Mouse (Mus musculus) liver, postnatal 0 days (tissue): Measurements from ENCODE around the gene Igfbp2. TPM values are rescaled to one million over a fixed set of nuclear protein-coding genes. Genes with fewer than 3 reads are reported as not detected.

Experiments
- ATAC-seq: fragments of 200-750 bp; cut with Nextera tagmentation; 2 replicates; pipeline ENCODE4 v1.8.0; 2017; ENCODE audit warnings: mild to moderate bottlenecking, moderate library complexity
- DNase-seq: peaks from one replicate; pipeline ENCODE4 v3.0.0-alpha.2; 2016
- H3K27ac ChIP-seq: fragments of 300-500 bp; sonication (generic); 2 replicates; pipeline ENCODE4 v1.5.1; 2014; ENCODE audit warnings: antibody characterized with exemption, moderate library complexity, mild to moderate bottlenecking, low read depth
- H3K27me3 ChIP-seq: fragments of 300-500 bp; sonication (generic); 2 replicates; pipeline ENCODE4 v1.6.1; 2014; ENCODE audit warnings: low read length, control low read depth, mixed read lengths; ENCODE audit not compliant: insufficient read depth
- H3K36me3 ChIP-seq: fragments of 300-500 bp; sonication (generic); replicated peaks from 2 replicates; pipeline ENCODE4 v1.6.1; 2014; ENCODE audit warnings: mild to moderate bottlenecking, control low read depth, low read length, moderate library complexity, mixed read lengths; ENCODE audit not compliant: insufficient read depth
- H3K4me1 ChIP-seq: fragments of 300-500 bp; sonication (generic); 2 replicates; pipeline ENCODE4 v1.6.1; 2014; ENCODE audit warnings: antibody characterized with exemption, mild to moderate bottlenecking, control low read depth; ENCODE audit not compliant: insufficient read depth
- H3K4me2 ChIP-seq: fragments of 300-500 bp; sonication (generic); 2 replicates; pipeline ENCODE4 v1.6.1; 2014; ENCODE audit warnings: low read depth, mild to moderate bottlenecking, low read length, moderate library complexity, mixed read lengths
- H3K4me3 ChIP-seq: fragments of 300-500 bp; sonication (generic); 2 replicates; pipeline ENCODE4 v1.5.1; 2014; ENCODE audit warnings: low read depth, low read length
- H3K9ac ChIP-seq: fragments of 300-500 bp; sonication (generic); replicated peaks from 2 replicates; pipeline ENCODE4 v1.6.1; 2014; ENCODE audit warnings: mild to moderate bottlenecking, moderate library complexity
- H3K9me3 ChIP-seq: fragments of 300-500 bp; sonication (generic); 2 replicates; pipeline ENCODE4 v1.6.1; 2016; ENCODE audit warnings: mild to moderate bottlenecking, control low read depth, low read length, mixed read lengths
- CTCF ChIP-seq: sonication (generic); IDR thresholded peaks from 2 replicates; pipeline ENCODE4 v1.5.1; 2016; ENCODE audit warnings: antibody characterized with exemption, low read depth
- EP300 ChIP-seq: IDR thresholded peaks from 2 replicates; pipeline ENCODE4 v1.6.1; 2016; ENCODE audit warnings: antibody characterized with exemption, low read depth, mild to moderate bottlenecking
- WGBS: fragments of 180-500 bp; shearing (Covaris S2); extraction: QIAGEN DNeasy Blood & Tissue Kit; methylation state at CpG from one replicate; pipeline ENCODE4 v1.1.7; 2014; ENCODE audit not compliant: insufficient replicate concordance; 5-methylcytosine and 5-hydroxymethylcytosine counted together
- polyA plus RNA-seq: library from polyadenylated mRNA; unstranded; fragments of >200 nt; fragmentation: Nextera tagmentation; extraction: Ambion mirVana; gene quantifications from 2 replicates; pipeline ENCODE4 v1.2.1, GENCODE M21; 2015

The Igfbp2 gene
- polyA plus RNA-seq, 1 experiment from 2014 or later: 3,364 TPM

DNA sequence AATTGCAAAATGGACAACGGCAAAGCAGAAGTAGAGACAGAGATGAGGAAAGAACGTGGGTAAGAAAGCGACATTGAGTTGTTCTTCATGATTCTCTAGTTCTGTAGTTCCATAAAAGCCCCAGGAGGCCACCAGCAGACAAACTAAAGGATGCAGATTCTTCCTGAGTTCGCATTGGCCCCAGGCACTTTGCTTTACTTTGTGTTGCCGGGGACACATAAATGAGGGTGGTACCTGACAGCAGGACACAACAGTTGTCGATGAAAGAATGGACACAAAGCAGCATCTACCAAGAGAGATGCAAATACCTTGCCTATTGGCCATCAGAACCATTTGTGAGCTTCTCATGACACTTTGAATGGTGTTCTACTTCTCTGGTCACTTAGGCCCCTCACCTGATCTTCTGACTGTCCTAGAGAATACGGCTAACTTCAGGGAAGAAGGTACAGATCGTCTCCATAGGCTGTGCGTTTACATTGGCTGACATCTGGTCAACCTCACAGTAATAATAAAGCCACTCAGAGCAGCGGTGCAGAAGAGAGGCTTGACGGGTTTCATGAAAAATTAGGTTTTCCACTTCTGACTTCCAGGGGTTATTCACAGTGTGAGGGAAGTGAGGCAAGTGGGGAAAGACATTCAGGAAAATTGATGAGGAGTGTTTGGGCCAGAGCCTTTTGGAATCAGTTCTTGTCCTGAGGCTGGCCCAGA lies 61.0 kb downstream of the Igfbp2 start:
- H3K27me3 ChIP-seq: no peaks in the 10 kb centered on the region
- H3K4me1 ChIP-seq: no peaks in the 10 kb centered on the region
- WGBS: 72% methylated on average over 11 of the region's 11 CpGs
- DNase-seq (no peak), ATAC-seq (no peak)
- no peak overlapping the region for H3K27ac ChIP-seq
- H3K9me3 ChIP-seq: no peaks in the 10 kb centered on the region
- no peak overlapping the region for H3K4me3 ChIP-seq
- no peaks in the 10 kb centered on the region for H3K36me3 ChIP-seq
- H3K9ac ChIP-seq: no peak overlapping the region
- no peak for TF ChIP-seq CTCF
- TF ChIP-seq EP300: no peak
- H3K4me2 ChIP-seq: no peak overlapping the region

DNA sequence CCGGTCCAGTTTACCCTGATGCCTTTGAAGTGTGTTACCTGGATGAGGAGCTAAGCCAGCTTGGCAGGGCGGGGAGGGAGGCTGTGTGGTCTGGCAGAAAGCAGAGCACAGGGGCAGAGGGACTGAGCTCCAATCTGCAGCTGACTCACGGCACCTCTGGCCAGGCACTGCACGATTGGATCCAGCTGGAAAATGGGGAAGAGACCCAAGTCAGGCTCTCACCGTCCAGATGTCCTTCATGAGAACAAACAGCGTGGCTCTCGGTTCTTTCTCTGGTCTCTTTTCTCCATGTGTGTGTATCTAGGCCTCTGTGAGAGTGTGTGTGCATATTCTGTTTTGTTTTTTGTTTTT lies 61.5 kb downstream of the Igfbp2 start:
- Histone ChIP-seq H3K4me3 (no peak overlapping the region), H3K4me1 (no peaks in the 10 kb centered on the region), H3K27me3 (no peaks in the 10 kb centered on the region), H3K27ac (no peak overlapping the region), H3K9me3 (no peaks in the 10 kb centered on the region), H3K4me2 (no peak overlapping the region), H3K9ac (no peak overlapping the region), H3K36me3 (no peaks in the 10 kb centered on the region)
- ATAC-seq (no peak), DNase-seq (no peak)
- WGBS: 72% methylated on average over 7 of the region's 7 CpGs
- TF ChIP-seq CTCF (no peak), EP300 (no peak)

DNA sequence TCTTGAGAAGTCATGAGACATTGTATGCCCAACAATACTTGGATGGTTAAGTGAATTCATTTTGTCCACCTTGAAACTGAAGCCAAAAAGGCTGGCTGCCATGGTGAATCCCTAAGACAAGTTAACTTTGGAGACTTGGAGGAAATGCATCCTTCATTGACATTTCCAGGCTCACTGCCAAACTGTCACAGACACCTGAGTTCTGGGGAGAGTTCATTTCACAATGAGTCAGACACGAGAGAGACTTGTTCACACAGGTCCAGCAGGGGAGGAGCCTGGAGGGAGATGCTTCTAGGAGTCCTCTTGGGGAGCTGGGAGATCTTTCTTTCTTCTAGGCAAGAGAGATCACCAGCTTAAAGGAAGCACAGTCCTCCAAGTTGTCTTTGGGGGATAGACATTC lies 63.6 kb downstream of the Igfbp2 start:
- no peak overlapping the region for H3K4me3 ChIP-seq
- H3K9ac ChIP-seq: no peak overlapping the region
- H3K4me2 ChIP-seq: no peak overlapping the region
- DNase-seq (no peak), ATAC-seq (no peak)
- no peak overlapping the region for H3K27ac ChIP-seq
- H3K36me3 ChIP-seq: no peaks in the 10 kb centered on the region
- 46% methylated on average over 1 of the region's 1 CpGs for WGBS
- no peaks in the 10 kb centered on the region for H3K9me3 ChIP-seq
- TF ChIP-seq CTCF (no peak), EP300 (no peak)
- no peaks in the 10 kb centered on the region for H3K4me1 ChIP-seq
- H3K27me3 ChIP-seq: no peaks in the 10 kb centered on the region

DNA sequence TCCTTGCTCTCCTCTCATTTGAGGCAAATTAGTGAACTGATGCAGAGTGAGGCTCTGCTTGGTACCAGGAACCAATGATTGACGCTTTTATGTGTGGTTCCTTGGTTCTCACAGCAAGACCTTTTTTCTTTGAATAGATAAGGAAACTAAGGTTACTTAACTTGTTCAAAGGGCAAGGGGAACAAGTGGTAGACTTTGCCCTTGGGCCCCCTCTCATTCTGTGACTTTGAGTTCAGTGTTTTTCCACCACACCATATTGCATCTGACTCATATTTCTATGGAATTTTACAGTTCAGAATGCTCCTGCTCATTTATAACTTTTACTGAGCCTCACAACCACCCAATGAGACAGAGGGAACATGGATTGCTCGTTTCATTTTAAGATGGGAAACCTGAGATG lies 71.5 kb downstream of the Igfbp2 start:
- ATAC-seq: no peak

More for the DNA sequence above, 71.5 kb downstream of the Igfbp2 start:
- TF ChIP-seq EP300 (no peak), CTCF (no peak)
- H3K4me1 ChIP-seq: no peaks in the 10 kb centered on the region
- H3K9ac ChIP-seq: no peak overlapping the region
- no peak overlapping the region for H3K4me3 ChIP-seq
- H3K9me3 ChIP-seq: no peaks in the 10 kb centered on the region
- H3K27ac ChIP-seq: no peak overlapping the region
- DNase-seq: no peak
- no peaks in the 10 kb centered on the region for H3K36me3 ChIP-seq
- WGBS: 52% methylated on average over 2 of the region's 2 CpGs
- H3K4me2 ChIP-seq: no peak overlapping the region
- H3K27me3 ChIP-seq: no peaks in the 10 kb centered on the region

Other genes starting within 250 kb of the Igfbp2 start
- 3.0 and 3.5 TPM in 2 replicates for gene Smarcal1, start 241.3 kb upstream of the Igfbp2 start, polyA plus RNA-seq
- not detected in 2 replicates for gene Ankar, start 123.9 kb upstream of the Igfbp2 start, polyA plus RNA-seq
- 1,210 and 1,257 TPM in 2 replicates for gene Rpl37a, start 113.2 kb upstream of the Igfbp2 start, polyA plus RNA-seq
- 2.4 and 2.5 TPM in 2 replicates for gene Igfbp5, start 50.4 kb downstream of the Igfbp2 start, polyA plus RNA-seq
- gene Tnp1, start 191.4 kb downstream of the Igfbp2 start, polyA plus RNA-seq: not detected in 2 replicates